Mouse (Mus musculus) olfactory bulb, adult 2 months (tissue): ENCODE measurements around the gene Il2rg.

Source experiments
- CTCF ChIP-seq: fragments of 200-500 bp; IDR thresholded peaks from 2 replicates; pipeline ENCODE4 v1.5.1; 2012; ENCODE audit warnings: low read depth, mild to moderate bottlenecking, low read length, moderate library complexity; ENCODE audit not compliant: insufficient read depth
- POLR2A ChIP-seq: fragments of 200-500 bp; IDR thresholded peaks from 2 replicates; pipeline ENCODE4 v1.6.1; 2012; ENCODE audit warnings: mild to moderate bottlenecking, low read depth, low read length, moderate library complexity; ENCODE audit not compliant: insufficient read depth

DNA sequence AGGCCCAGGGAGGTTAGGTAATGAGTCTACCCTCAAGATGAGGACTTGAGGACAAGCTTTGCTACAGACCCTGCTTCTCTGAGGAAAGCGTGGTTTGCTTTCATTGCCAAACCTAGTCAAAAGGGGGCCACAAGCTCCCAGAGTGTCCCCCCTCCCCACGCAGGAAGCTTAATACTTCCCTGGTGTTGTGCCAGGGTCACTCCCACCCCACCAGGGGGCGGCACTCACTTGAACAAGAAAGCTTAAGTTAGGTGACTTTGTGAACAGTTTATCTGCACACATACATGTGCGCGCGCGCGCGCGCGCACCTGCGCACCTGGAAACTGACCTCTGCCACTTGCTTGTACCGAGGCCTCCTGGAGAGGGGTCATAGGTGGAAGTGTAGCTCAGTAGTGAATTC lies 11.5 kb downstream of the Il2rg start:
- TF ChIP-seq CTCF (no peak), POLR2A (no peak)
